Mouse (Mus musculus) right cerebral cortex, postnatal 4 days (tissue): ENCODE measurements around the gene Unc13b.

Source experiments
- DNase-seq: peaks from one replicate; pipeline ENCODE4 v3.0.0-alpha.2; 2022

The Unc13b gene

GRCm38 (mm10) chr4:43038567-43039495 is 19.9 kb upstream of the Unc13b start:
- DNase-seq = no peak

- no peak for DNase-seq
These were observed 19.1 kb upstream of the Unc13b start for GRCm38 (mm10) chr4:43039609-43040008.

- peak; percentile 89 for DNase-seq
These were observed 18.6 kb upstream of the Unc13b start for GRCm38 (mm10) chr4:43040114-43040572.

GRCm38 (mm10) chr4:43040881-43041547 is 17.7 kb upstream of the Unc13b start:
- no peak for DNase-seq

GRCm38 (mm10) chr4:43043644-43044357 is 15.0 kb upstream of the Unc13b start:
- peak; percentile 56 for DNase-seq

- no peak for DNase-seq
These were observed 14.1 kb upstream of the Unc13b start for GRCm38 (mm10) chr4:43044673-43045072.

- DNase-seq = no peak
These were observed 13.5 kb upstream of the Unc13b start for GRCm38 (mm10) chr4:43045285-43045658.

GRCm38 (mm10) chr4:43045659-43046302 is 13.0 kb upstream of the Unc13b start, which contains the start of gene Fam214b:
Gene Fam214b, minus strand, starts transcription at chr4:43046220.
- peak; percentile 93 for DNase-seq

GRCm38 (mm10) chr4:43046607-43047006 is 12.1 kb upstream of the Unc13b start:
- DNase-seq = no peak

GRCm38 (mm10) chr4:43047231-43047630 is 11.5 kb upstream of the Unc13b start:
- DNase-seq = peak; percentile 55

GRCm38 (mm10) chr4:43052627-43053026 is 6.1 kb upstream of the Unc13b start:
- DNase-seq = no peak

- no peak for DNase-seq
These were observed 1.1 kb upstream of the Unc13b start for GRCm38 (mm10) chr4:43057654-43058053.

- no peak for DNase-seq
These were observed 381 bp upstream of the Unc13b start for GRCm38 (mm10) chr4:43058392-43058752.

GRCm38 (mm10) chr4:43059697-43060096 is 944 bp downstream of the Unc13b start:
- DNase-seq = no peak

- DNase-seq = no peak
These were observed 1.5 kb downstream of the Unc13b start for GRCm38 (mm10) chr4:43060286-43060685.

- DNase-seq = no peak
These were observed 6.7 kb downstream of the Unc13b start for GRCm38 (mm10) chr4:43065471-43065870.

GRCm38 (mm10) chr4:43074923-43075322 is 16.2 kb downstream of the Unc13b start:
- no peak for DNase-seq

GRCm38 (mm10) chr4:43078071-43078718 is 19.4 kb downstream of the Unc13b start:
- DNase-seq = no peak

GRCm38 (mm10) chr4:43082458-43082857 is 23.7 kb downstream of the Unc13b start:
- DNase-seq = no peak

- no peak for DNase-seq
These were observed 31.2 kb downstream of the Unc13b start for GRCm38 (mm10) chr4:43089950-43090349.

- no peak for DNase-seq
These were observed 32.4 kb downstream of the Unc13b start for GRCm38 (mm10) chr4:43091183-43091582.

GRCm38 (mm10) chr4:43113491-43113890 is 54.7 kb downstream of the Unc13b start:
- DNase-seq = no peak
